Mouse (Mus musculus) small intestine, adult 2 months (tissue): ENCODE data around the gene Col4a2. TPM values are rescaled to one million over a fixed set of nuclear protein-coding genes. Genes with fewer than 3 reads are reported as not detected.
A peak's percentile ranks its signal among the peaks of the same experiment; 100 is the strongest.

Experiments
- H3K27ac ChIP-seq: fragments of 200-500 bp; 2 replicates; pipeline ENCODE4 v1.5.1; 2012; ENCODE audit warnings: low read depth, low read length, control low read depth, inconsistent platforms; ENCODE audit not compliant: insufficient read depth
- H3K27me3 ChIP-seq: fragments of 200-500 bp; 2 replicates; pipeline ENCODE4 v1.6.1; 2012; ENCODE audit warnings: mild to moderate bottlenecking, moderate library complexity, low read length, inconsistent platforms; ENCODE audit not compliant: control insufficient read depth, insufficient read depth
- H3K36me3 ChIP-seq: fragments of 200-500 bp; 2 replicates; pipeline ENCODE4 v1.6.1; 2012; ENCODE audit warnings: mild to moderate bottlenecking, low read length, control low read depth, inconsistent platforms; ENCODE audit not compliant: control insufficient read depth, insufficient read depth
- H3K4me1 ChIP-seq: fragments of 200-500 bp; 2 replicates; pipeline ENCODE4 v1.6.1; 2012; ENCODE audit warnings: low read length, inconsistent platforms, mixed read lengths; ENCODE audit not compliant: control insufficient read depth, insufficient read depth, insufficient read length
- H3K4me3 ChIP-seq: fragments of 200-500 bp; 2 replicates; pipeline ENCODE4 v1.5.1; 2012; ENCODE audit warnings: low read depth, mild to moderate bottlenecking, control low read depth, inconsistent platforms, low read length, moderate library complexity
- CTCF ChIP-seq: fragments of 200-500 bp; IDR thresholded peaks from 2 replicates; pipeline ENCODE4 v1.5.1; 2012; ENCODE audit warnings: low read depth, mild to moderate bottlenecking, control low read depth, inconsistent platforms, low read length, moderate library complexity, mixed read lengths; ENCODE audit not compliant: insufficient replicate concordance, insufficient read length; ENCODE audit errors: extremely low read depth
- POLR2A ChIP-seq: fragments of 200-500 bp; IDR thresholded peaks from 2 replicates; pipeline ENCODE4 v1.6.1; 2012; ENCODE audit warnings: low read depth, mild to moderate bottlenecking, control low read depth, inconsistent platforms, low read length, moderate library complexity
- WGBS: fragments of 180-500 bp; shearing (Covaris S2); methylation state at CpG from one replicate; pipeline ENCODE4 v1.1.7; 2018; 5-methylcytosine and 5-hydroxymethylcytosine counted together
- polyA plus RNA-seq: library from polyadenylated mRNA; depleted of rRNA; stranded (reverse); fragments of >200 nt; gene quantifications from 2 replicates; pipeline ENCODE4 v1.2.3, GENCODE M21; 2012

Col4a2 gene
- polyA plus RNA-seq, 1 experiment, result 35.6 TPM

GRCm38 (mm10) chr8:11348622-11349021 lies 36.0 kb downstream of the Col4a2 start:
- 78% methylated on average over 11 of the region's 11 CpGs for WGBS
- no peak overlapping the region for H3K4me3 ChIP-seq
- H3K27me3 ChIP-seq, result no peaks in the 10 kb centered on the region
- no peaks in the 10 kb centered on the region for H3K36me3 ChIP-seq
- TF ChIP-seq CTCF, result no peak
- no peak for TF ChIP-seq POLR2A
- no peak overlapping the region for H3K27ac ChIP-seq
- 0 out of 2 replicates have a peak, but pooled peaks cover 5% of the 10 kb centered on the region for H3K4me1 ChIP-seq

GRCm38 (mm10) chr8:11351355-11351754 lies 38.8 kb downstream of the Col4a2 start:
- H3K27ac ChIP-seq, result no peak overlapping the region
- WGBS, result 70% methylated on average over 6 of the region's 6 CpGs
- H3K4me3 ChIP-seq, result no peak overlapping the region
- H3K27me3 ChIP-seq, result no peaks in the 10 kb centered on the region
- H3K36me3 ChIP-seq, result no peaks in the 10 kb centered on the region
- H3K4me1 ChIP-seq, result 0 out of 2 replicates have a peak, but pooled peaks cover 2% of the 10 kb centered on the region
- TF ChIP-seq POLR2A (no peak), CTCF (no peak)

GRCm38 (mm10) chr8:11352514-11352913 lies 39.9 kb downstream of the Col4a2 start:
- no peak overlapping the region for H3K27ac ChIP-seq
- H3K27me3 ChIP-seq, result no peaks in the 10 kb centered on the region
- H3K4me1 ChIP-seq, result no peaks in the 10 kb centered on the region
- 61% methylated on average over 11 of the region's 11 CpGs for WGBS
- no peaks in the 10 kb centered on the region for H3K36me3 ChIP-seq
- no peak for TF ChIP-seq CTCF
- TF ChIP-seq POLR2A, result no peak
- H3K4me3 ChIP-seq, result no peak overlapping the region

- TF ChIP-seq POLR2A (no peak), CTCF (no peak)
- Histone ChIP-seq H3K36me3 (no peaks in the 10 kb centered on the region), H3K4me1 (no peaks in the 10 kb centered on the region), H3K4me3 (no peak overlapping the region), H3K27me3 (no peaks in the 10 kb centered on the region), H3K27ac (no peak overlapping the region)
- WGBS, result 88% methylated on average over 8 of the region's 8 CpGs
Observed at GRCm38 (mm10) chr8:11354800-11355451, 42.3 kb downstream of the Col4a2 start.

GRCm38 (mm10) chr8:11355900-11356299 lies 43.3 kb downstream of the Col4a2 start:
- H3K27me3 ChIP-seq, result no peaks in the 10 kb centered on the region
- TF ChIP-seq CTCF (no peak), POLR2A (no peak)
- 71% methylated on average over 3 of the region's 3 CpGs for WGBS
- no peaks in the 10 kb centered on the region for H3K4me1 ChIP-seq
- H3K27ac ChIP-seq, result no peak overlapping the region
- H3K4me3 ChIP-seq, result no peak overlapping the region
- H3K36me3 ChIP-seq, result no peaks in the 10 kb centered on the region

DNA sequence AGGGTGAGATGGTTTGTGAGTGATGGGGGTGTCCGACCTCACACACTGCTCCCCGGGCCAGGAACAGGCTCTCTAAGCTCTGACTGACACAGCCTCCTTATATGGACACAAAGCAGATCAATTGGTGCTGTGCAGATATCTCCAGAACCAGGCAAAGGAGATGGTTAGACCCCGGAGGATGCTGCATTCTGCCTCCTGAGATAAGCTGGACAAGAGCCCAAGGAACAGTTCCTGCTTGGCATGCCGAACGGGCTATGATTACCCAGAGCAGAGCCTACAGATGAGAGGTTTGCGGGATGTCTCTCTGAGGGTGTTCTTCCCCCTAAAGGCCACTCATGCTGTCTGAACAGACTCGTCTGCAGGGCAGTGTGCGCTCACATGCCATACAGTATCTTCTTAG lies 44.2 kb downstream of the Col4a2 start:
- H3K27me3 ChIP-seq, result no peaks in the 10 kb centered on the region
- no peak for TF ChIP-seq POLR2A
- no peak for TF ChIP-seq CTCF
- H3K4me1 ChIP-seq, result no peaks in the 10 kb centered on the region
- H3K27ac ChIP-seq, result peak overlapping the region; percentile 4; the same call in 1 of the 2 replicates
- no peak overlapping the region for H3K4me3 ChIP-seq
- WGBS, result 65% methylated on average over 8 of the region's 8 CpGs
- H3K36me3 ChIP-seq, result no peaks in the 10 kb centered on the region

DNA sequence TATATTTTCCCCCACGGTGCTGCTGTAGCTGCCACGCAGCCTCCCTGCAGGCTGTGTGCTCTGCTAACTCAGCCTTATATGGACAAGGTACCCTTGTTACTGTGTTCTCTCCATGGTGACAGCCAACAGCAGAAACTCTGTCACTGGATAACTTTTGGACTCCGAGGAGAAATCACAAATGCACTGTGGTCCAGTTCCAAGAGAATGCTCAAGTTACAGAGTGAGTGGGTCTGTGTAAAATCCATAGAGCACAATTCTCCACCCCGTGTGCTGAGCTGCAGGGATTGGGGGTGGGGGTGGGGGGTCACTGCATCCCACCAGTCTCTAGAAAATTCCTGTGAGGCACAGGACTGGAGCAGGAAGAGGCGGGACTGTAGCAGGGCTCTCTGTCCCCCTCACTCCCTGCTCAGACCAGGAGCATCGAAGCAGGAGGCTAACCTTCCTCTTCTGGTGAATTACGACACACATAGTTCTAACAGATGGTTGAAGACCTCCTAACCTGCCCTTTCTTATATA lies 45.4 kb downstream of the Col4a2 start:
- no peaks in the 10 kb centered on the region for H3K4me1 ChIP-seq
- H3K4me3 ChIP-seq, result no peak overlapping the region
- no peaks in the 10 kb centered on the region for H3K27me3 ChIP-seq
- H3K27ac ChIP-seq, result peak overlapping the region; percentile 49; the same call in 1 of the 2 replicates
- no peak for TF ChIP-seq POLR2A
- no peak for TF ChIP-seq CTCF
- no peaks in the 10 kb centered on the region for H3K36me3 ChIP-seq
- 52% methylated on average over 7 of the region's 7 CpGs for whole genome bisulfite sequencing
